Mouse (Mus musculus): ENCODE measurements around the gene Hnrnph3.

- TF ChIP-seq CTCF (IDR thresholded peaks at IDR 0.05; ENCODE audit: low read depth, low read length) (no peak), GATA1 (IDR thresholded peaks at IDR 0.05; ENCODE audit: borderline replicate concordance, low read length) (no peak), TAL1 (conservative IDR thresholded peaks at IDR 0.05; ENCODE audit: low read depth, low read length) (no peak)
Measured at GRCm38 (mm10) chr10:63013476-63013875, 10.5 kb downstream of the Hnrnph3 start.

Data from G1E (cell line).